Mouse (Mus musculus) heart, adult 10 weeks (tissue): ENCODE data around the gene D930020B18Rik. TPM values are rescaled to one million over a fixed set of nuclear protein-coding genes. Genes with fewer than 3 reads are reported as not detected.

ENCODE experiments used
- polyA plus RNA-seq: library from polyadenylated mRNA; stranded (reverse); fragments of 350-450 nt; fragmentation: Illumina TruSeq; extraction: RNeasy Lipid Tissue Mini Kit (QIAGEN cat#74804); gene quantifications from one replicate; pipeline ENCODE4 v1.2.3, GENCODE M21; 2014; ENCODE audit warnings: low read depth, low replicate concordance

Gene D930020B18Rik
- not detected for polyA plus RNA-seq

GRCm38 (mm10) chr10:121641272-121642053 is at the start of gene D930020B18Rik:
Gene D930020B18Rik, plus strand, starts transcription at chr10:121641588.

GRCm38 (mm10) chr10:121626186-121626882 is 15.1 kb upstream of the D930020B18Rik start, which contains the start of gene Xpot:
Gene Xpot, minus strand, starts transcription at chr10:121626332.

GRCm38 (mm10) chr10:121739548-121740505 is 98.4 kb downstream of the D930020B18Rik start, which contains the start of gene BC048403:
Gene BC048403, plus strand, starts transcription at chr10:121739937.

Other genes with a start within 250 kb of the D930020B18Rik start
- 111 TPM for gene Rassf3, start 165.2 kb upstream of the D930020B18Rik start, polyA plus RNA-seq
- 20.7 TPM for gene Tbk1, start 54.8 kb upstream of the D930020B18Rik start, polyA plus RNA-seq
- gene Xpot, start 15.3 kb upstream of the D930020B18Rik start, polyA plus RNA-seq = 33.3 TPM
- 2.1 TPM for gene BC048403, start 98.3 kb downstream of the D930020B18Rik start, polyA plus RNA-seq